Mouse (Mus musculus): ENCODE measurements at regions not wholly inside any gene's neighbourhood (a gene's known extent, or its start where the extent isn't known, plus 50 kb on each side); places are given as distances from the start of the nearest gene placed in this dataset.

DNA sequence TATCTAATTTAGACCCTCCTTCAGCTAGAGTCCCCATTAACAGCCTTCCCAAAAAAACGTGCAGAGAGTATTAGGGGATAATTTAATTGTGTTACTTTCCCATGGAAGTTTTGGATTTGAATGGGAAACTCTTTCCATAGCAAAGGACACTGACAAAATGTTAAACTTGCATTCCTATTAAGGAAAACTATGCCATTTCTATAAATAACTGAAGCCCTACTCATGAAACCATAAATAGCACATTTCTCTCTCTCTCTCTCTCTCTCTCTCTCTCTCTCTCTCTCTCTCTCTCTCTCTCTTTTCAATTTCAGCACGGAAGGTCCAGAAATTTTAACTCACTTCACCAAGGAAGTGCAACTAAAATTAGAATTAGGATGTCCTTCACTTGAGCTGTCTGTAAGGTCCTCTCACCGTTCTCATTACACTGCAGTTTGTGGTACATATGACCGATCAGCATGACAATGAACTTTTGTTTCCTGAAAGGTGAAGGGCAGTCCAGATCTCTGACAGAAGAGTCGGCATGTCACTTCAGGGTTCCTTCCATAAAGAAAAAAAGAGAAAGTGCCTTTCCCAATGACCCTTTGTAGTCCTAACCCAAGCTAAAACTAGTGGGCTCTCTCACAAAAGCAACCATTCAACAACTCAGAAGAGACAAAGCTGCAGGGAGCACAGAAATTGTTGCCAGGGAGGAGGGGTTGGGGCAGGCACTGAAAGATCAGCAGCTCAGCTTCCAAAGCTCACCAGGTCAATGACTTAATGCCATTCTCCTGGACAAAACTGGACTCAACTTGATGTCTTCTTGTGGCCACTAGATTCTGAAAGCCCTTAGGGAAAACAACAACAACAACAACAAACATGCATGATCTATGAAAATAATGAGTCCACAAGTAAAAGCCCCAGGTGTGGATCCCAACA, 696.9 kb downstream of the Diaph3 start:
- DNase-seq (ENCODE audit: low spot score): no peak

GRCm38 (mm10) chr14:86441895-86442679, 698.9 kb downstream of the Diaph3 start:
- no peak for DNase-seq (ENCODE audit: low spot score)

GRCm38 (mm10) chr14:86437383-86437782, 703.7 kb downstream of the Diaph3 start:
- no peak for DNase-seq (ENCODE audit: low spot score)

DNA sequence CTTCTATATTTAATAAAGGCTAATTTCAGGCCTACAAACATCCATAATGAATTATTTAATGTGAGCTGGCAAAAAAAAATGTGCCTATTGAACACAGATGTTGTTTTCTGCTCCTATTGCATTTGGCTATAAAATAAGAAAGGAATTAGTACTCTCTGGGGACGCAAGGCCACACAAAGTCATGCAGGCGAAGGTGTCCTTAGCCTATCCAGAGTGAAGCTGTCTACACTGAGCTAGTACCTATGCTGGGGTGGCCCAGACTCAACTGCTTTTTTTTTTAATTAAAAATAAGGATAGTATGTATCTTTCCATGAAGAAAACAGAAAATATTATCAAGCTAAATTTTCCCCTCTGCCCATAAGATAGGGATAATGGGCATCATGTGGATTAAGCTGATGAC, 705.7 kb downstream of the Diaph3 start:
- no peak for DNase-seq (ENCODE audit: low spot score)

GRCm38 (mm10) chr14:86431215-86431816, 709.7 kb downstream of the Diaph3 start:
- DNase-seq (ENCODE audit: low spot score): no peak

DNA sequence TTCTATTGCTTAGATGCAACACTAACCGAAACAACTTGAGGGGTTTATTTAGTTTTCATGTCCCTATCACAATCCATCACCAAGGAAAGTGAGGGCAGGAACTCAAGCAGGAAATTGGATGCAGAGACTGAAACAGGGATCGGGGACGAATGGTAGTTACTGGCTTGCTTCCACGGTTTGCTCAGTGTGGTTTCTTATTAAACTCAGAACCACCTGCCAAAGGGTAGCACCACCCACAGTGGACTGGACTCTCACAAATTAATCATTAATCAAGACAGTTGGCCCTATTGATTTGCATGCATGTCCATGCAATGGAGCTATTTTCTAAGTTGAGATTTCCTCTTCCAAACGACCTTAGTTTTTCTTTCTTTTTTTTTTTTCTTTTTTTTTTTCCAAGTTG, 719.2 kb downstream of the Diaph3 start:
- no peak for DNase-seq (ENCODE audit: low spot score)

- no peak for DNase-seq (ENCODE audit: low spot score)
Observed at GRCm38 (mm10) chr14:86419959-86420598, 721.0 kb downstream of the Diaph3 start.

DNA sequence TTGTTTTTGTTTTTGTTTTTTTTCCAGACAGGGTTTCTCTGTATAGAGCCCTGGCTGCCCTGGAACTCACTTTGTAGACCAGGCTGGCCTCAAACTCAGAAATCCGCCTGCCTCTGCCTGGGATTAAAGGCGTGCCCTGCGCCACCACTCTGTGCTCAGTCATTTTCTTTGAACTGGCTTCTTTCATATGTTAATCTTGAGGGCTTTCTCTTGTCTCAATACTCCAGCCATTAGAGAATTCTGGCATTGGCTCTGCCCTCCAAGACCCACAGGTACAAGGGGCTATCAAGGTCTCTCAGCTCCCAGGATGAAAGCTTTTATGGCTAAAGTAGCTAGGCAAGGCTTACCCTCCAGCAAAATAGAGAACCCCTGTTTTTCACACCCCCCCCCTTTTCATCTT, 744.2 kb downstream of the Diaph3 start:
- DNase-seq (ENCODE audit: low spot score): no peak

- no peak for DNase-seq (ENCODE audit: low spot score)
Observed at GRCm38 (mm10) chr14:86395951-86396361, 745.1 kb downstream of the Diaph3 start.

GRCm38 (mm10) chr14:86395531-86395930, 745.5 kb downstream of the Diaph3 start:
- no peak for DNase-seq (ENCODE audit: low spot score)

- DNase-seq (ENCODE audit: low spot score): no peak
Observed at GRCm38 (mm10) chr14:86395068-86395467, 746.0 kb downstream of the Diaph3 start.

DNA sequence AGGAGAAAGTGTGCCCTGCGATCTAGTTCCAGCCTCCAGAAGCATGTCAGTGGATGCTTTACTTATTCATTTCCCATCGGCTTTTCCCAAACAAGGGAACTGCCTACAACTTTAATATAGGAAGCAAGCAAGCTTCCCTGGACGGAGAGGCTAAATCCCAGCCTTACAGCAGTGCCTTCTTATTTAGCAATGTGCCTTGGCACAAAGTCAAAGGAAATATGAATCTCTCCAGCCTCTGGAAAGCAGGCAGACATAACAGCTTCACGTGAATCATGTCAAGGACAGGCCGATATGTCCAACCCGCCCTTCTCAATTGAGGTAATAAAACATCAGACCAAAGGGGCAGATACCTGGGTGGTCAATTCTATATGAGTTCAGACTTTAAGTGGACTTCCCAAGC, 755.9 kb downstream of the Diaph3 start:
- peak; percentile 9 for DNase-seq (ENCODE audit: low spot score)

DNA sequence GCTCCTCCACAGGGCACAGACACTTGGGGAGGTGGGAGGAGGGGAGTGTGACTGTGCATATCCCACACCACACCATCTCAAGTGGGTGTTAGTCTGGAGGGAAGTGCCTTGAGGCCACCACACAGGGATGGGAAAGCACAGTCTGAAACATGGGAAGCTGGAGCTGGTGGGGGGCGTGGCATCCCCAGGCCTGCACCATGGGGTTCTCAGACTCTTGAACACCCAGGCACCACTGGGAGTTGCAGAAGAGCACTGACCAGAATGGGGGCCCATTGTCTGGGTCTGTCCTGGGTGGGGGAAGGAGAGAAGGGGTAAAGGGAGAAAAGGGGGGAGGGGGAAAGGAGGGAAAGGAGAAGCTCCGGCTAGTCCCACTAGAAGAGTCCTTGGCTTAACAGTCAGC, 776.0 kb downstream of the Diaph3 start:
- DNase-seq (ENCODE audit: low spot score): no peak

DNA sequence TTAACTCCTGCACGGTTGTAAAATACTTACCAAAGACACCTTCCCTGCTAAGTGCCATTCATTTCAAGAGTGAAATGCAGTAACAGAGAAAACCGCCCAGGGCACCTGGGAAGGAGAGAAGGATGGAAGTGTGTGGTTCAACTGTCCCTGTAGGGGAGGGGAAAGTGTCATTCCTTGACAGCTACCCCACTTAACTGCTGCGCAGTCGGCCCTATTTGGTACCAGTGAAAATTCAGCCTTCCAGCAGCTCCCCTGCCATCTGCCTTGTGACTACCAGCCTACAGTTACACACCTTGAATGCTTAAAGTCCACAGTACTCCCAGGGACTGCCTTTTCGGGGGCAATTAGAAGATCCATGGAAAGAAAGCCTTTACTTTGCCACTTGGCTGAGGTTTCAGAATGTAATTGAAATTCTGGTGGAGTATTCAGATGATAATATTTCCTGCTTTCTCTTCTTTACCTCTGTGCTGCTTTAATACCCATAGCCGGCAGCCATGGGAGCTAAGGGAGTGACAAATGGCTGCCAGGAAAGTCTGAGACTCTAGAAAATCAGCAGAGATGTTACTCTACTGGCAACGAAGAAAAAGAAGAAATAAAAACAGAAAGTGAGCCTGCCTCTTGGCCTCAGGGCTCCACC, 780.5 kb downstream of the Diaph3 start:
- DNase-seq (ENCODE audit: low spot score): no peak

DNA sequence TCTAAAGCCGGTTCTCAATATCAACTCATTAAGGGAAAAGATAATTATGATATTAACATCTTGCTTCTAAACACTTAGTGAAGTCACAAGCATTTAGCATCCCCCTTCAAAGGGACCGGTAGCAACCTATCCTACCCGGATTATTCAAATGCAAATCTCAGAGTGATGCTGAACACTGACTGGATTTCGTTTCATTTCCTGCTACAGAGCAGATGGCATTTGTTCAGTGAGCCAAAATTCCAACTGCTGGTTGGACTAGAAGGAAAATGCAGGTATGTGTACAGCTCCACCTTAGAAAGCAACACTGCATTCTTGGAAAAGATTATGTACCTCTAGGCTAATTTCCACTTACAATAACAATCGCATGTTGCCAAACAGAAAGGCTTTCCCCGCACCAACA, 782.5 kb downstream of the Diaph3 start:
- no peak for DNase-seq (ENCODE audit: low spot score)

- no peak for DNase-seq (ENCODE audit: low spot score)
Observed at GRCm38 (mm10) chr14:86350526-86350925, 790.5 kb downstream of the Diaph3 start.

DNA sequence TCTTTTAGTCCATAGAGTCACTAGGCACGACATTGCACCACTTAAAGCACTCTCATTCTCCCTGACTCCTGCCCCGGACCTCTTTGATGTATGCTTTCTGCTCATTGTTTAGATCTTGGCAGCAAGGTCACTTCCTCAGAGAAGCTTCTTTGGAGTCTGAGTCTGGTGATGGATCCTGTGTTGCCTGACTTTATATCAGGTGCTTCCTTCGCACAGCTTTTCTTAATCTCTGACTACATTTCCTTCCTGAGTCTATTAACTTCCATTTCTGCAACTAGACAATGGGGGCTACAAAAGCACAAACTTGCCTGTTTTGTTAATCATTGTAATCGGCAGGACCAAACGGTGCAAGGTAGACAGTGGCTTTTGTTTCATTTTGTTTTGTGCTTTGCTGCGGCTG, 802.0 kb downstream of the Diaph3 start:
- DNase-seq (ENCODE audit: low spot score): no peak

DNA sequence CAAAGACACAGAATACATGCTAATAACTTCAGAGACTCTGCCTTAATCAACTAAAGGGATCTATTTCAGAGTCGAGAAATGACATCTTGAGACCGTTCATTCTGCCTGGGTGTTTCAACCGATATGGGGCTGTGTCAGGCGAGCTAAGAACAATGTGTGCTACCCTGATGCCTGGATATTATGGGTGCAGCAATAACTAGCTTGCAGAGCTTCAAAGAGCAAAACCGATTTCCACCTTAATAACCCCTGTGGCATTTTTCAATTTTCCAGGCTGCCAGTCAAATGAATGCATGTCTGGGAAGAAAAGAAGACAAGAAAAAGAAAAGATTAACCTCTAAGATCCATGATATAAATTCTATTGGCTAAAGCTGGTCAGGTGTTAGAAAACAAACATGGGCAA, 804.0 kb downstream of the Diaph3 start:
- DNase-seq (ENCODE audit: low spot score): no peak

GRCm38 (mm10) chr14:86335284-86335683, 805.8 kb downstream of the Diaph3 start:
- no peak for DNase-seq (ENCODE audit: low spot score)

DNA sequence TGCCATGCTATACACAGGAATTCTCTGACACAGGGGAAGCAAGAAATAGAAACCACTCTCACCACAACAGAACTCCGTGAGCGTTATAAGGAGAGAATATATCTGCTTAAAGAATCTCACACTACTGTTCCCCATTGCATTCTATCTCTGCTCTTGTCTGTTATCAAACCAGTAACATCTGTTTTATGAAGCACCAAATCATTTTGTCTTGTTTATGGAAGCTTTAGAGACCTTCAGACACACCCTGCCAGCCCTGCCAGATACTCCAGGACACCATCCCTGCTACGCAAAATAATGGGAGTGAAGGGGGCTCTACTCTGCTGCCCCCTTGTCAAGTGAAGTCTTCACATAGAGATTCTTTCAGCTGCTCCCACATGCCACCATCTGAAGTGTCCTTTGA, 811.9 kb downstream of the Diaph3 start:
- DNase-seq (ENCODE audit: low spot score): no peak

GRCm38 (mm10) chr14:86327646-86328045, 813.4 kb downstream of the Diaph3 start:
- no peak for DNase-seq (ENCODE audit: low spot score)
